Mouse (Mus musculus): ENCODE results near the gene F11r. TPM values are rescaled to one million over a fixed set of nuclear protein-coding genes. Genes with fewer than 3 reads are reported as not detected.

Gene F11r
- polyA plus RNA-seq, 1 experiment from 2014 or later, result 22.2 TPM

- H3K4me1 ChIP-seq (replicated peaks), result peaks cover 11% of the 10 kb centered on the region
- WGBS, result 90% methylated on average over 5 of the region's 5 CpGs
- no peaks in the 10 kb centered on the region for H3K27me3 ChIP-seq (ENCODE audit: insufficient read depth, poor library complexity, severe bottlenecking)
- no peaks in the 10 kb centered on the region for H3K9me3 ChIP-seq
- no peak within 1 kb of the TSS for H3K27ac ChIP-seq
- DNase-seq (ENCODE audit: low spot score), result no peak
- no peak within 1 kb of the TSS for H3K4me3 ChIP-seq
- peaks cover 78% of the 10 kb centered on the region for H3K36me3 ChIP-seq
Measured at GRCm38 (mm10) chr1:171418660-171419059, 18.7 kb upstream of the F11r start, which contains the start of gene Tstd1. Gene Tstd1, plus strand, starts transcription at chr1:171418872.

DNA sequence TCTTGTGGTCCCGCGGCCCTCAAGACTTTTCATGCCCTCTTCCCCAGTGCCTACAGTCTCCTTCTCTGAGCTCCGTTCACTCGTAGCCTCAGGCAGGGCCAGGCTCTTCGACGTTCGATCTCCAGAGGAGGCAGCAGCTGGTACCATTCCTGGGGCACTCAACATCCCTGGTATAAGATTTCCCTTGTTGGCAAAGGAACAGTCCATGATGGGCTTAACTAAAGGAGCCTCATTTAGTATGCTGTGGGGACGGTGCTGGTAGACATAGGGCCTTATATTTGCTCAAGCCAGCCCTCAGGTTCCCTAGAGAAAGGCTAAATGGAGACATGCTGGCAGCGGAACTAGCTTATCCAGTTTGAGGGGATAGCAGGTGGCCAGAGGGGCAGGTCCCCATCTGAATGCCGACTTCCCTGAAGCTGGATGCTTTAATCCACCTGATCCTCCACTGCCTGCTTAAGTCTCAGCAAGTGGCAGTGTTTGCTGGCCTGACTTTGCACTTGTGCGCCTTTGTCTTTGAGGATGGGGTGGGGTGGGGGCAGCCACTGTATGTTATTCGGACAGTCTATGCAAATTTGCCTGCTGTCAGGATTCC is 17.9 kb upstream of the F11r start:
- peaks cover 5% of the 10 kb centered on the region for H3K4me1 ChIP-seq (replicated peaks)
- H3K4me3 ChIP-seq, result no peak overlapping the region
- H3K9me3 ChIP-seq, result no peaks in the 10 kb centered on the region
- no peak overlapping the region for H3K27ac ChIP-seq
- no peaks in the 10 kb centered on the region for H3K27me3 ChIP-seq (ENCODE audit: insufficient read depth, poor library complexity, severe bottlenecking)
- DNase-seq (ENCODE audit: low spot score), result no peak
- peaks cover 70% of the 10 kb centered on the region for H3K36me3 ChIP-seq
- WGBS, result 66% methylated on average over 12 of the region's 12 CpGs

- Histone ChIP-seq H3K27ac (no peak overlapping the region), H3K9me3 (no peaks in the 10 kb centered on the region), H3K36me3 (peaks cover 65% of the 10 kb centered on the region), H3K4me3 (no peak overlapping the region), H3K4me1 (replicated peaks) (peaks cover 5% of the 10 kb centered on the region), H3K27me3 (ENCODE audit: insufficient read depth, poor library complexity, severe bottlenecking) (no peaks in the 10 kb centered on the region)
- DNase-seq (ENCODE audit: low spot score), result no peak
- WGBS, result 79% methylated on average over 5 of the region's 5 CpGs
Measured at GRCm38 (mm10) chr1:171419905-171420304, 17.4 kb upstream of the F11r start.

- H3K27ac ChIP-seq, result no peak overlapping the region
- no peaks in the 10 kb centered on the region for H3K27me3 ChIP-seq (ENCODE audit: insufficient read depth, poor library complexity, severe bottlenecking)
- H3K9me3 ChIP-seq, result no peaks in the 10 kb centered on the region
- peaks cover 38% of the 10 kb centered on the region for H3K36me3 ChIP-seq
- no peak overlapping the region for H3K4me3 ChIP-seq
- peaks cover 5% of the 10 kb centered on the region for H3K4me1 ChIP-seq (replicated peaks)
- WGBS, result 91% methylated on average over 8 of the region's 8 CpGs
- no peak for DNase-seq (ENCODE audit: low spot score)
Measured at GRCm38 (mm10) chr1:171422504-171423095, 14.7 kb upstream of the F11r start.

DNA sequence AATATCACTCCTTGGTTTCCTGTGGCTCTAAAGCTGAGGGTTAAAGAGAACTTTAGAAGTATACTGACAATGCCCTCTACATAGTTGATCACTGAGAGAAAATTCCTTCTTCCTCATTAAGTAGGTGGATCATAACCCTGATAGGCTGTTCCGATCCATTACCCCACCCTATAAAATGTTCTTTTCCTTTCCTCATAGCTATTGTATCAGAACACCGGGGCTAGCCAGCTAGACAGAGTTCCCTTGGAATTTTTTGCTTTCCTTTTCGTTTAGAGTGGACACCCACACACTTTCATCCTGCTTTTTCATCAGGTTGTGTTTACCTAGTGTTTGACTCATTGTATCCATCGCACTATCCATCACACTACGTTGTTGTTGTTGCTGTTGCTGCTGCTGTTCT is 12.7 kb upstream of the F11r start:
- Histone ChIP-seq H3K27ac (no peak overlapping the region), H3K4me3 (no peak overlapping the region), H3K27me3 (ENCODE audit: insufficient read depth, poor library complexity, severe bottlenecking) (no peaks in the 10 kb centered on the region), H3K9me3 (0 out of 2 replicates have a peak, but pooled peaks cover 2% of the 10 kb centered on the region), H3K4me1 (replicated peaks) (no peaks in the 10 kb centered on the region; the same call in 1 of the 2 replicates), H3K36me3 (peaks cover 18% of the 10 kb centered on the region)
- DNase-seq (ENCODE audit: low spot score), result no peak
- WGBS, result 77% methylated on average over 5 of the region's 5 CpGs

DNA sequence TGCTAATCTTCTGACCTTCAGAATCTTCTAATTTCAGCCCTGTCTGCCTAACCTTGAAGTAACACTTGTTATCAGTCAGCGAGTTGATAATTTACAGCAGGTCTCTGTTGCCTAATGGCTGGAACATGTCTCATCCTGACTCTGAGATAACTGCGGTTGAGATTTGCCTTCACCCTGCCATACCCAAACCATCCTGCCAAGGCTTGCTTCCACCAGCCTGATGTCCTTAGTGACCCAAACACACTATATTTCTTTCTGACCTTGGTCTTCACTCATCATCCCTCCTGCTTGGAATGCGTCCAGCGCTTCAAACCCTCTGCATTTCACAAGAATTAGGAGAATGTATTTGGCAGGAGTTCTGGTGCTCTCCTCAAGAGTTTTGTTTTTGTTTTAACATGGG is 12.2 kb upstream of the F11r start:
- Histone ChIP-seq H3K9me3 (0 out of 2 replicates have a peak, but pooled peaks cover 2% of the 10 kb centered on the region), H3K27ac (no peak overlapping the region), H3K27me3 (ENCODE audit: insufficient read depth, poor library complexity, severe bottlenecking) (no peaks in the 10 kb centered on the region), H3K4me1 (replicated peaks) (no peaks in the 10 kb centered on the region), H3K4me3 (no peak overlapping the region), H3K36me3 (peaks cover 13% of the 10 kb centered on the region)
- no peak for DNase-seq (ENCODE audit: low spot score)
- WGBS, result 83% methylated on average over 4 of the region's 4 CpGs

DNA sequence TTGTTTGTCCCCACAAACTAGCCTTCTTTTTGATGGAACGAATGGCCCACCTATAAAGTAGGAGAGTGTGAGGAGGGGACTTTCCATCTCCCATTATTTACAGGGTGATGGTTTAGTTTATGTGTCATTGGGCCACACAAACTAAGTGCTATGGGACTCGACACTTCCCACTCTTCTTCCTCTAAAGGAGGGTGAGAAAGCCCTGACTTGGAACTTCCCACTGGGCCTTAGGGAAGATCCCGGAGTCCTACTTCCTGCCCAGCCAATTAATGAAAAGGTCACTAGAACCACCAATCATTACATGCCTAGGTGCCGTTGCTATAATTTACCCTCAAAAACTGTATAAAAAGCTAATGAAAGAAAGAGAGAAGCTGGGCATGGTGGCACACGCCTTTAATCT is 5.2 kb upstream of the F11r start:
- H3K27me3 ChIP-seq (ENCODE audit: insufficient read depth, poor library complexity, severe bottlenecking), result peaks cover 11% of the 10 kb centered on the region
- no peaks in the 10 kb centered on the region for H3K36me3 ChIP-seq
- peaks cover 2% of the 10 kb centered on the region for H3K4me1 ChIP-seq (replicated peaks)
- 89% methylated on average over 5 of the region's 5 CpGs for WGBS
- H3K9me3 ChIP-seq, result 0 out of 2 replicates have a peak, but pooled peaks cover 2% of the 10 kb centered on the region
- no peak overlapping the region for H3K27ac ChIP-seq
- no peak for DNase-seq (ENCODE audit: low spot score)
- H3K4me3 ChIP-seq, result no peak overlapping the region

- Histone ChIP-seq H3K27me3 (ENCODE audit: insufficient read depth, poor library complexity, severe bottlenecking) (peaks cover 43% of the 10 kb centered on the region), H3K9me3 (no peaks in the 10 kb centered on the region), H3K4me1 (replicated peaks) (peaks cover 23% of the 10 kb centered on the region), H3K4me3 (no peak overlapping the region), H3K27ac (no peak overlapping the region), H3K36me3 (no peaks in the 10 kb centered on the region)
- DNase-seq (ENCODE audit: low spot score), result no peak
- WGBS, result 64% methylated on average over 7 of the region's 7 CpGs
Measured at GRCm38 (mm10) chr1:171435288-171435814, 2.0 kb upstream of the F11r start.

GRCm38 (mm10) chr1:171435974-171436373 is 1.4 kb upstream of the F11r start:
- peaks cover 45% of the 10 kb centered on the region for H3K27me3 ChIP-seq (ENCODE audit: insufficient read depth, poor library complexity, severe bottlenecking)
- H3K4me1 ChIP-seq (replicated peaks), result peaks cover 23% of the 10 kb centered on the region
- H3K36me3 ChIP-seq, result no peaks in the 10 kb centered on the region
- no peak overlapping the region for H3K27ac ChIP-seq
- H3K4me3 ChIP-seq, result no peak overlapping the region
- DNase-seq (ENCODE audit: low spot score), result no peak
- WGBS, result 82% methylated on average over 1 of the region's 1 CpGs
- H3K9me3 ChIP-seq, result no peaks in the 10 kb centered on the region

DNA sequence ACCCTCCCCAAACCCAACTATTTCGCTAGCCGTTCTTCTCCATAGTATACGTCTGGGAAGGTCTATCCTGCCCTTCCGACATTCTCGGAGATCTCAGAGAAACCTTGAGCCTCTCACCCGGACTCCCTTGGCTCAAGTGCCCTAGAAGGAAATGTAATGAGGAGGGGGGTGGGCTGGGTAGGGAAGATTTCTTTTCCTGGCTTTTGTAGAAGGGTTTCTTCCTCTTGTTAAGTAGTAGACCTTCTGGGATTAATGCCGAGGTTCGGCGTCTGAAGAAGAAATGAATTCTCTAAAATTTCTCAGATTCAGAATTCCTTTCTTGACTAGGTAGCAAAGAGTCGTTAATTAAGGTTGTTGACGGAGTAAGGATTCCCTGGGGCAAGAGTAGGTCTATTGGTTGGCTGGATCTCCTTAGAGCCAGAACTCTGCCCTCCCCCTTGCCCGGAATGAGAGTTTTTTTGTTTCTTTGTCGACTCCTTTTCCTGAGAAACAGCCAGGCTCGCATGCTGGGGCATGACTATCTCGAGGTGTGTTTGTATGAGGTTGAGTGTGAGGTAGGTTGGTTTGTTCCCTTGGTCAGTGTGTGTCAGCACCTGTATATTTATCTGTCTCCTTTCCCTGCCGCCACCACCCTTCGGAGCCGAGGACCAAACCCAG is 807 bp downstream of the F11r start:
- H3K4me1 ChIP-seq (replicated peaks), result peaks cover 32% of the 10 kb centered on the region
- H3K27ac ChIP-seq, result peak overlapping the region; percentile 76
- 0 out of 2 replicates have a peak, but pooled peaks cover 2% of the 10 kb centered on the region for H3K9me3 ChIP-seq
- peak overlapping the region; percentile 55 for H3K4me3 ChIP-seq
- DNase-seq (ENCODE audit: low spot score), result peak; percentile 8
- H3K36me3 ChIP-seq, result no peaks in the 10 kb centered on the region
- peaks cover 45% of the 10 kb centered on the region for H3K27me3 ChIP-seq (ENCODE audit: insufficient read depth, poor library complexity, severe bottlenecking)
- 4% methylated on average over 18 of the region's 18 CpGs for WGBS

DNA sequence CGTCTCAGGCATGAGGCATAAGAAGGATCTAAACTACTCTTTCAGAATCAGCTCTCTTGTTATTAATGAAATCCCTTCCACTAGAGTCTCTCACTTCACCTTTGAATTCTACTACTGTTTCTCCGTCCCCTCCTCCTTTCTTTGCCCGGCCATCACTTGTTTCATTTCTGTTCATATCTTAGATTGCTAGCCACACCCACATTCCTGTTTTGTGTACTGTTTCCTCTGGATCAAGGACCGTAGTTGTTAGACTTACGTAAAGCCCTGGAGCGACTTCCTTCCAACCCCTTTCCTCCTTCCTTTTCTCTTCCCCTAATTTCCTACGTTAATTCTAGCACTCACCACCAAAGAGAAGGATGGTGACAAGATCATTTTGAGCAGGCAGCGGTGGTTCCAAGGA is 1.7 kb downstream of the F11r start:
- 43% methylated on average over 8 of the region's 8 CpGs for WGBS
- DNase-seq (ENCODE audit: low spot score), result no peak
- Histone ChIP-seq H3K36me3 (no peaks in the 10 kb centered on the region), H3K27me3 (ENCODE audit: insufficient read depth, poor library complexity, severe bottlenecking) (peaks cover 45% of the 10 kb centered on the region), H3K4me3 (peak overlapping the region; percentile 55), H3K4me1 (replicated peaks) (peaks cover 32% of the 10 kb centered on the region), H3K27ac (no peak overlapping the region), H3K9me3 (peaks cover 9% of the 10 kb centered on the region; the same call in 1 of the 2 replicates)

GRCm38 (mm10) chr1:171440025-171440725 is 2.8 kb downstream of the F11r start:
- Histone ChIP-seq H3K9me3 (peaks cover 11% of the 10 kb centered on the region; the same call in 1 of the 2 replicates), H3K27me3 (ENCODE audit: insufficient read depth, poor library complexity, severe bottlenecking) (peaks cover 45% of the 10 kb centered on the region), H3K36me3 (no peaks in the 10 kb centered on the region), H3K4me1 (replicated peaks) (peaks cover 32% of the 10 kb centered on the region), H3K27ac (no peak overlapping the region), H3K4me3 (no peak overlapping the region)
- no peak for DNase-seq (ENCODE audit: low spot score)
- 61% methylated on average over 9 of the region's 9 CpGs for WGBS
